Mouse (Mus musculus): ENCODE measurements at regions not wholly inside any gene's neighbourhood (a gene's known extent, or its start where the extent isn't known, plus 50 kb on each side); places are given as distances from the start of the nearest gene placed in this dataset.

DNA sequence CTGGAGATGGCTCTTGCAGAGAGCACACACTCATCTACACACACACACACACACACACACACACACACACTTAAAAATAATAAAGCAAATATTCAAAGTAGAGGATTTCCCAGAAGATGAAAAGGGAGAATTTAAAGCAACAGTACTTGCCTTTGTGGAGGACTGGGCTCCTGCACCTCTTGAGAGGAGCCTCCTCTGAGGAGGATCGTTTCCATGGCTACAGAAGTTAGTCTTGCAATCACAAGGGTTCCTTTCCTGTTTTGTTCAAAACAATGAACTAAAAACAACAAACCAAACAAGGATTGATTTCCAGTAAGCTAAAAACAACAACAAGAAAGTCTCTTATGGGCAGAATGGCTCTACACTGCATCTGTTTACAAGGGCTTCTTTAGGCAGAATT is 223.8 kb downstream of the Irs2 start:
- TF ChIP-seq CTCF (IDR thresholded peaks at IDR 0.05; ENCODE audit: borderline replicate concordance, control insufficient read depth, extremely low read depth, insufficient read depth, low read length, poor library complexity) = no peak
- TF ChIP-seq POLR2A (IDR thresholded peaks at IDR 0.05; ENCODE audit: control insufficient read depth, extremely low read depth, insufficient read depth, low read length, poor library complexity) = no peak
